Mouse (Mus musculus) lung, postnatal 0 days (tissue): ENCODE data around the gene Zfp213. TPM values are rescaled to one million over a fixed set of nuclear protein-coding genes. Genes with fewer than 3 reads are reported as not detected.

Source experiments
- ATAC-seq: fragments of 200-750 bp; cut with Nextera tagmentation; 2 replicates; pipeline ENCODE4 v1.8.0; 2017; ENCODE audit warnings: moderate library complexity
- DNase-seq: peaks from one replicate; pipeline ENCODE4 v3.0.0-alpha.2; 2016; ENCODE audit warnings: low spot score
- H3K27ac ChIP-seq: fragments of 300-500 bp; sonication (generic); 2 replicates; pipeline ENCODE4 v1.5.1; 2014; ENCODE audit warnings: antibody characterized with exemption, mild to moderate bottlenecking, low read length, mixed read lengths
- H3K27me3 ChIP-seq: fragments of 300-500 bp; sonication (generic); replicated peaks from 2 replicates; pipeline ENCODE4 v1.6.1; 2014; ENCODE audit warnings: low read length, mixed read lengths; ENCODE audit not compliant: insufficient read depth
- H3K36me3 ChIP-seq: fragments of 300-500 bp; sonication (generic); 2 replicates; pipeline ENCODE4 v1.6.1; 2014; ENCODE audit warnings: low read length, mixed read lengths; ENCODE audit not compliant: insufficient read depth
- H3K4me1 ChIP-seq: fragments of 300-500 bp; sonication (generic); 2 replicates; pipeline ENCODE4 v1.6.1; 2014; ENCODE audit warnings: antibody characterized with exemption, low read depth, low read length, mixed read lengths; ENCODE audit not compliant: insufficient read depth
- H3K4me2 ChIP-seq: fragments of 300-500 bp; sonication (generic); replicated peaks from 2 replicates; pipeline ENCODE4 v1.6.1; 2014; ENCODE audit warnings: low read depth, mild to moderate bottlenecking, low read length, moderate library complexity, mixed read lengths
- H3K4me3 ChIP-seq: fragments of 300-500 bp; sonication (generic); 2 replicates; pipeline ENCODE4 v1.5.1; 2014; ENCODE audit warnings: low read depth, low read length
- H3K9ac ChIP-seq: fragments of 300-500 bp; sonication (generic); replicated peaks from 2 replicates; pipeline ENCODE4 v1.6.1; 2014; ENCODE audit warnings: low read depth, mild to moderate bottlenecking
- H3K9me3 ChIP-seq: fragments of 300-500 bp; sonication (generic); 2 replicates; pipeline ENCODE4 v1.6.1; 2016; ENCODE audit warnings: low read length, mixed read lengths
- CTCF ChIP-seq: IDR thresholded peaks from 2 replicates; pipeline ENCODE4 v1.5.1; 2016; ENCODE audit warnings: antibody characterized with exemption, mild to moderate bottlenecking
- EP300 ChIP-seq: IDR thresholded peaks from 2 replicates; pipeline ENCODE4 v1.6.1; 2016; ENCODE audit warnings: antibody characterized with exemption, mild to moderate bottlenecking, control low read depth
- WGBS: fragments of 180-500 bp; shearing (Covaris S2); extraction: QIAGEN DNeasy Blood & Tissue Kit; methylation state at CpG from one replicate; pipeline ENCODE4 v1.1.7; 2014; 5-methylcytosine and 5-hydroxymethylcytosine counted together
- polyA plus RNA-seq: library from polyadenylated mRNA; unstranded; fragments of >200 nt; fragmentation: Nextera tagmentation; extraction: Ambion mirVana; gene quantifications from 2 replicates; pipeline ENCODE4 v1.2.1, GENCODE M21; 2015

Zfp213 gene
- polyA plus RNA-seq, 1 experiment from 2014 or later: 11.5 TPM

DNA sequence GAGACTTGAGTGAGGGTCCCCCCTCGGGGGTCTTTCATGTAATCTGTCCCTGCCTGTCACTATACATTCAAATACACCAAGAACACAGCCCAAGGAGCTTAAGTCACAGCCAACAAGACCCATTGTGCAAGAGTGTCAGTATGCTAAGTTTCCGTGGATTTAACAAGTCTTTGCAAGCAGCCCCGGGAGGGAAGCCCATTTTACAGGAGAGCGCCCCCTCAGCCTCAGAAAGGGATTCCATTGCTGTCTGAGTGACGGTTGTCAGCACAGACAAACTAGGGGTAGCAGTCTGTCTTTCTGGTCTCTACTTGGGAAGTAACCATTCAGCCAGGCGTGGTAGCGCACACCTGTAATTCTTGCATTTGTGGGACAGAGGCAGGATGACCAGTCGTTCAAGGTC lies 10.1 kb upstream of the Zfp213 start:
- H3K36me3 ChIP-seq: peaks cover 25% of the 10 kb centered on the region
- ATAC-seq: no peak
- 86% methylated on average over 8 of the region's 8 CpGs for WGBS
- H3K9ac ChIP-seq: no peak overlapping the region
- DNase-seq: no peak
- TF ChIP-seq CTCF (no peak), EP300 (no peak)
- H3K4me2 ChIP-seq: no peak overlapping the region
- no peaks in the 10 kb centered on the region for H3K27me3 ChIP-seq
- H3K4me3 ChIP-seq: no peak overlapping the region
- H3K27ac ChIP-seq: no peak overlapping the region
- no peaks in the 10 kb centered on the region for H3K9me3 ChIP-seq
- H3K4me1 ChIP-seq: no peaks in the 10 kb centered on the region

- Histone ChIP-seq H3K9ac (no peak overlapping the region), H3K36me3 (peaks cover 17% of the 10 kb centered on the region), H3K4me3 (no peak overlapping the region), H3K27me3 (no peaks in the 10 kb centered on the region), H3K27ac (no peak overlapping the region), H3K4me2 (no peak overlapping the region), H3K4me1 (no peaks in the 10 kb centered on the region), H3K9me3 (no peaks in the 10 kb centered on the region)
- TF ChIP-seq EP300 (no peak), CTCF (peak; percentile 45)
- ATAC-seq: no peak
- DNase-seq: no peak
- WGBS: 80% methylated on average over 6 of the region's 6 CpGs
Observed at GRCm38 (mm10) chr17:23572059-23572458, 8.0 kb upstream of the Zfp213 start.

DNA sequence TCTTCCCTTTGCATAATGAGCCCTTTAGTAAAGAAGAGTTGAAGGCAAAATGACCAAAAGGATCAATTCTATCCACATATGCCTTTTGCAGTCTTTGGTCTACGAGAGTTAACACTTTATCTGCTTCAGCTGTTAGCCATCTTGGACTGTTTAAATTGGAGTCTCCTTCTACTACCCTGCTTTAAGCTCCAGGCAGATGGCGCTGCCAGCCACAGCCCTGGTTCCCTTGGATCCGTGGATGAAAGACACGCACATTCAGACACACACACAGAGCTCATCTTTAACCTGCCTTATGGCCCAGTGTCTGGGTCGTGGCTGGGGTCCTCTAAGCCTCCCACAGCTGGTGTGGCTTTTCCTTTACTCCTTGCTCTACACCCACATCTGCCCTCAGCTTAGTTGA lies 7.0 kb upstream of the Zfp213 start:
- Histone ChIP-seq H3K9ac (no peak overlapping the region), H3K27ac (no peak overlapping the region), H3K4me3 (no peak overlapping the region), H3K27me3 (no peaks in the 10 kb centered on the region), H3K4me2 (no peak overlapping the region), H3K36me3 (peaks cover 8% of the 10 kb centered on the region), H3K9me3 (no peaks in the 10 kb centered on the region), H3K4me1 (no peaks in the 10 kb centered on the region)
- DNase-seq (no peak), ATAC-seq (no peak)
- TF ChIP-seq CTCF: peak; percentile 53
- TF ChIP-seq EP300: no peak
- WGBS: 18% methylated on average over 5 of the region's 5 CpGs

GRCm38 (mm10) chr17:23570017-23570416 lies 6.0 kb upstream of the Zfp213 start:
- WGBS: 30% methylated on average over 6 of the region's 6 CpGs
- H3K4me2 ChIP-seq: no peak overlapping the region
- no peaks in the 10 kb centered on the region for H3K27me3 ChIP-seq
- no peaks in the 10 kb centered on the region for H3K36me3 ChIP-seq
- ATAC-seq: peak; percentile 83
- no peaks in the 10 kb centered on the region for H3K9me3 ChIP-seq
- H3K27ac ChIP-seq: no peak overlapping the region
- no peak overlapping the region for H3K4me3 ChIP-seq
- DNase-seq: peak; percentile 71
- no peak overlapping the region for H3K9ac ChIP-seq
- no peak for TF ChIP-seq EP300
- TF ChIP-seq CTCF: peak; percentile 84
- H3K4me1 ChIP-seq: no peaks in the 10 kb centered on the region; the same call in 1 of the 2 replicates

DNA sequence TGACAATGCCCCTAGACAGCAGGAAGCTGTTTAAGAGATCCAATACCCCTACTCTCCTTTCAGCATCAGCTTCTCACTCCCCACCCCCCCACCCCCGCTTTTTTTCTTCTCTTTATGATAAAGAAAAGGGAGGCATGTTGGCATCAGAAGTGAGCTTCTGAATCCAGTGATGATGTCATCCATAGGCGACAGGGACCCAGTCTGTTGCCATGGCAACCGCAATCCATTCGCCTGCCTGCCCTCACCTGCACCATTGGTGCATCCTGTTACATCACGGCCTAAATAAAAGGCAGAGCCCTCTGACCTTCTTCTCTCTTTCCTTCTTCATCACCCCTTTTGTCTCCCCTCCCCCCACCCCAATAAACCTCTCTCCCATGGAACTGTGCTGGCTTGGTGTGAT lies 4.3 kb upstream of the Zfp213 start:
- H3K4me3 ChIP-seq: no peak overlapping the region
- DNase-seq (no peak), ATAC-seq (no peak)
- H3K9ac ChIP-seq: no peak overlapping the region
- H3K27ac ChIP-seq: no peak overlapping the region
- H3K4me2 ChIP-seq: no peak overlapping the region
- no peaks in the 10 kb centered on the region for H3K27me3 ChIP-seq
- no peaks in the 10 kb centered on the region for H3K36me3 ChIP-seq
- WGBS: 35% methylated on average over 5 of the region's 5 CpGs
- no peaks in the 10 kb centered on the region; the same call in 1 of the 2 replicates for H3K4me1 ChIP-seq
- no peaks in the 10 kb centered on the region for H3K9me3 ChIP-seq
- TF ChIP-seq CTCF (no peak), EP300 (no peak)

- no peaks in the 10 kb centered on the region; the same call in 1 of the 2 replicates for H3K4me1 ChIP-seq
- no peaks in the 10 kb centered on the region for H3K36me3 ChIP-seq
- H3K27me3 ChIP-seq: no peaks in the 10 kb centered on the region
- ATAC-seq (no peak), DNase-seq (no peak)
- TF ChIP-seq CTCF (peak; percentile 44), EP300 (no peak)
- H3K27ac ChIP-seq: no peak overlapping the region
- no peaks in the 10 kb centered on the region for H3K9me3 ChIP-seq
- H3K4me2 ChIP-seq: no peak overlapping the region
- no peak overlapping the region for H3K9ac ChIP-seq
- 45% methylated on average over 5 of the region's 5 CpGs for WGBS
- H3K4me3 ChIP-seq: no peak overlapping the region
Observed at GRCm38 (mm10) chr17:23566787-23567186, 2.7 kb upstream of the Zfp213 start.

GRCm38 (mm10) chr17:23564368-23564715 lies 304 bp upstream of the Zfp213 start:
- WGBS: 0% methylated on average over 8 of the region's 8 CpGs
- no peak for TF ChIP-seq EP300
- no peak for TF ChIP-seq CTCF

More at GRCm38 (mm10) chr17:23564368-23564715, 304 bp upstream of the Zfp213 start:
- H3K4me1 ChIP-seq: no peaks in the 10 kb centered on the region; the same call in 1 of the 2 replicates
- ATAC-seq (peak; percentile 70), DNase-seq (no peak)
- H3K27ac ChIP-seq: peak overlapping the region; percentile 96
- H3K4me3 ChIP-seq: peak overlapping the region; percentile 80
- no peaks in the 10 kb centered on the region for H3K9me3 ChIP-seq
- peak overlapping the region; percentile 72 for H3K4me2 ChIP-seq
- no peaks in the 10 kb centered on the region for H3K27me3 ChIP-seq
- peak overlapping the region; percentile 86 for H3K9ac ChIP-seq
- 0 out of 2 replicates have a peak, but pooled peaks cover under 1% of the 10 kb centered on the region for H3K36me3 ChIP-seq
